Mouse (Mus musculus) c-Kit-positive CD71-positive TER-119-negative erythroid progenitor cells, embryonic 14.5 days (primary cell): ENCODE results near the gene Aven.
"Not testable (repeated sequence)": the region's sequence is repeated elsewhere in the genome, so short reads cannot be mapped to it uniquely, and the experiment has no call there.

Source experiments
- DNase-seq: peaks from one replicate; pipeline ENCODE4 v3.0.0-alpha.2; 2013; ENCODE audit warnings: low read depth

Aven gene

GRCm38 (mm10) chr2:112492856-112493538, at the start of gene Aven:
Gene Aven, plus strand, starts transcription at chr2:112492964.
- DNase-seq = peak; percentile 42

GRCm38 (mm10) chr2:112443491-112443890, 49.3 kb upstream of the Aven start:
- no peak for DNase-seq

GRCm38 (mm10) chr2:112445511-112445910, 47.3 kb upstream of the Aven start:
- DNase-seq = no peak

GRCm38 (mm10) chr2:112448046-112448445, 44.7 kb upstream of the Aven start:
- DNase-seq = not testable (repeated sequence)

GRCm38 (mm10) chr2:112448510-112449059, 44.2 kb upstream of the Aven start:
- no peak for DNase-seq

- peak; percentile 44 for DNase-seq
These were observed 43.0 kb upstream of the Aven start for GRCm38 (mm10) chr2:112449597-112450296.

- DNase-seq = not testable (repeated sequence)
These were observed 40.3 kb upstream of the Aven start for GRCm38 (mm10) chr2:112452513-112452912.

- DNase-seq = no peak
These were observed 38.5 kb upstream of the Aven start for GRCm38 (mm10) chr2:112454125-112454861.

- DNase-seq = peak; percentile 91
These were observed 37.8 kb upstream of the Aven start, which contains the start of gene Emc7 for GRCm38 (mm10) chr2:112454862-112455564. Gene Emc7, plus strand, starts transcription at chr2:112454997.

GRCm38 (mm10) chr2:112460557-112460956, 32.2 kb upstream of the Aven start:
- DNase-seq = no peak

GRCm38 (mm10) chr2:112469542-112469941, 23.2 kb upstream of the Aven start:
- DNase-seq = no peak

- DNase-seq = no peak
These were observed 21.8 kb upstream of the Aven start for GRCm38 (mm10) chr2:112470961-112471381.

- DNase-seq = no peak
These were observed 20.7 kb upstream of the Aven start for GRCm38 (mm10) chr2:112472076-112472475.

GRCm38 (mm10) chr2:112474997-112475724, 17.6 kb upstream of the Aven start:
- DNase-seq = no peak

- DNase-seq = no peak
These were observed 16.2 kb upstream of the Aven start for GRCm38 (mm10) chr2:112476554-112476953.

GRCm38 (mm10) chr2:112480669-112481068, 12.1 kb upstream of the Aven start, which contains the start of gene Chrm5:
Gene Chrm5, minus strand, starts transcription at chr2:112480769.
- no peak for DNase-seq

- DNase-seq = peak; percentile 38
These were observed 11.2 kb upstream of the Aven start for GRCm38 (mm10) chr2:112481564-112481963.

- DNase-seq = no peak
These were observed 10.0 kb upstream of the Aven start for GRCm38 (mm10) chr2:112482533-112483333.

- no peak for DNase-seq
These were observed 9.5 kb upstream of the Aven start for GRCm38 (mm10) chr2:112483334-112483651.

GRCm38 (mm10) chr2:112484886-112485285, 7.9 kb upstream of the Aven start:
- DNase-seq = no peak
